ENCODE assay signal across 26 mouse cellular contexts in genomic region chr9:84106438-84106837, GRCm38 (mm10).
DNase-seq lines count a peak whose midpoint lies in the region; ATAC-seq and TF ChIP-seq lines count a peak whose summit lies in the region.
"Had no signal": no experiment of that assay in that cellular context is flagged by ENCODE, and none has a peak within 500 bp of the region (broad histone marks: within the 10 kb centered on the region; RNA-seq: fewer than 3 reads in every experiment).

No protein-coding gene starts in this region.

- no peak overlapping the region for H3K9ac ChIP-seq in lung, embryonic 14.5 days
- no peak overlapping the region for H3K9ac ChIP-seq in lung, embryonic 16.5 days (ENCODE audit: low read length)
- no peak overlapping the region for H3K9ac ChIP-seq in midbrain, embryonic 13.5 days (replicated peaks)
- H3K9ac ChIP-seq: embryonic facial prominence, embryonic 13.5 days; embryonic facial prominence, embryonic 15.5 days; forebrain, embryonic 12.5 days had no signal

- H3K4me1 ChIP-seq in lung, embryonic 14.5 days (ENCODE audit: insufficient read depth), result peaks cover 13% of the 10 kb centered on the region; the same call in 1 of the 2 replicates
- H3K4me1 ChIP-seq in lung, adult 2 months (ENCODE audit: control insufficient read depth, insufficient read depth, low read length), result no peaks in the 10 kb centered on the region; the same call in 1 of the 2 replicates
- peaks cover 14% of the 10 kb centered on the region for H3K4me1 ChIP-seq in lung, embryonic 16.5 days (replicated peaks; ENCODE audit: control insufficient read depth, insufficient read depth, low read length)
- H3K4me1 ChIP-seq in midbrain, embryonic 13.5 days (replicated peaks), result peaks cover 17% of the 10 kb centered on the region

- no peaks in the 10 kb centered on the region for H3K9me3 ChIP-seq in lung, embryonic 14.5 days (ENCODE audit: low read depth, low read length)
- H3K9me3 ChIP-seq in lung, embryonic 16.5 days (ENCODE audit: control insufficient read depth, low read length), result no peaks in the 10 kb centered on the region
- H3K9me3 ChIP-seq in midbrain, embryonic 13.5 days, result no peaks in the 10 kb centered on the region
- H3K9me3 ChIP-seq: embryonic facial prominence, embryonic 13.5 days; embryonic facial prominence, embryonic 15.5 days; forebrain, embryonic 10.5 days; forebrain, embryonic 12.5 days had no signal

- H3K27ac ChIP-seq in lung, embryonic 14.5 days (ENCODE audit: low read depth), result no peak overlapping the region
- H3K27ac ChIP-seq in lung, embryonic 16.5 days (ENCODE audit: low read length), result no peak overlapping the region
- no peak overlapping the region for H3K27ac ChIP-seq in midbrain, embryonic 13.5 days
- H3K27ac ChIP-seq: embryonic facial prominence, embryonic 13.5 days; embryonic facial prominence, embryonic 15.5 days; forebrain, embryonic 10.5 days; forebrain, embryonic 12.5 days had no signal

- H3K36me3 ChIP-seq in lung, embryonic 14.5 days (ENCODE audit: insufficient read depth), result no peaks in the 10 kb centered on the region
- H3K36me3 ChIP-seq in lung, embryonic 16.5 days (ENCODE audit: control insufficient read depth, insufficient read depth, low read length), result no peaks in the 10 kb centered on the region
- no peaks in the 10 kb centered on the region for H3K36me3 ChIP-seq in midbrain, embryonic 13.5 days
- H3K36me3 ChIP-seq: embryonic facial prominence, embryonic 13.5 days; embryonic facial prominence, embryonic 15.5 days; forebrain, embryonic 10.5 days; forebrain, embryonic 12.5 days had no signal

- H3K4me2 ChIP-seq in lung, embryonic 14.5 days, result no peak overlapping the region
- H3K4me2 ChIP-seq in lung, embryonic 16.5 days (ENCODE audit: low read depth, low read length), result no peak overlapping the region
- no peak overlapping the region for H3K4me2 ChIP-seq in midbrain, embryonic 13.5 days (replicated peaks)
- H3K4me2 ChIP-seq: embryonic facial prominence, embryonic 13.5 days; embryonic facial prominence, embryonic 15.5 days; forebrain, embryonic 12.5 days had no signal

- H3K4me3 ChIP-seq in lung, embryonic 14.5 days (ENCODE audit: low read depth, low read length), result no peak overlapping the region
- H3K4me3 ChIP-seq in lung, adult 2 months (replicated peaks; ENCODE audit: extremely low read depth, low read depth, low read length), result no peak overlapping the region
- H3K4me3 ChIP-seq in lung, embryonic 16.5 days (ENCODE audit: low read length), result no peak overlapping the region
- H3K4me3 ChIP-seq in midbrain, embryonic 13.5 days (replicated peaks), result no peak overlapping the region
- H3K4me3 ChIP-seq: embryonic facial prominence, embryonic 13.5 days; embryonic facial prominence, embryonic 15.5 days; erythroblast, embryonic 14.5 days; forebrain, embryonic 10.5 days; forebrain, embryonic 12.5 days had no signal

- ATAC-seq in lung, embryonic 14.5 days (ENCODE audit: insufficient read depth), result 0 out of 2 replicates have a peak, but pooled peaks have one; percentile 28
- ATAC-seq in lung, embryonic 16.5 days (ENCODE audit: low read depth), result peak; percentile 64
- no peak for ATAC-seq in midbrain, embryonic 13.5 days
- ATAC-seq: activated CD4-positive, CD25-positive, alpha-beta regulatory T cell, adult 4 months; forebrain, embryonic 14.5 days; forebrain, embryonic 16.5 days; Patski had no signal

- H3K27me3 ChIP-seq in lung, embryonic 14.5 days (ENCODE audit: insufficient read depth, low read length), result no peaks in the 10 kb centered on the region
- H3K27me3 ChIP-seq in lung, embryonic 16.5 days (ENCODE audit: control insufficient read depth, insufficient read depth, low read depth, low read length), result no peaks in the 10 kb centered on the region
- no peaks in the 10 kb centered on the region for H3K27me3 ChIP-seq in midbrain, embryonic 13.5 days
- H3K27me3 ChIP-seq: embryonic facial prominence, embryonic 13.5 days; embryonic facial prominence, embryonic 15.5 days; forebrain, embryonic 12.5 days; Patski had no signal

- peak; percentile 71 for DNase-seq in lung, embryonic 14.5 days
- DNase-seq in lung, adult 2 months, result no peak
- no peak for DNase-seq in lung, postnatal 10 days
- DNase-seq in NIH3T3 (ENCODE audit: low read depth) (peak; percentile 58), adipocyte (ENCODE audit: low spot score) (peak; percentile 20)
- DNase-seq: adrenal gland, adult 2 months; adrenal gland, postnatal 10 days; adrenal gland, postnatal 25 days; cerebellum, adult 11 months; cerebellum, adult 18-20 months; cerebellum, adult 8-10 months; cerebellum, adult 9-11 months; cerebellum, postnatal 14 days; cerebellum, postnatal 36 days; embryo, embryonic 11 days had no signal

- WGBS in lung, embryonic 14.5 days, result 29% methylated on average over 2 of the region's 2 CpGs
- 26% methylated on average over 2 of the region's 2 CpGs for whole genome bisulfite sequencing in lung, adult 2 months
- WGBS in lung, embryonic 16.5 days, result 17% methylated on average over 2 of the region's 2 CpGs
- WGBS in midbrain, embryonic 13.5 days, result 88% methylated on average over 2 of the region's 2 CpGs

- no peak for TF ChIP-seq CTCF in lung, embryonic 14.5 days (IDR thresholded peaks at IDR 0.05; ENCODE audit: low read depth)
- TF ChIP-seq CTCF in lung, adult 2 months (IDR thresholded peaks at IDR 0.05; ENCODE audit: insufficient read depth, low read length), result no peak

- no peak for TF ChIP-seq POLR2A in lung, adult 2 months (IDR thresholded peaks at IDR 0.05; ENCODE audit: borderline replicate concordance, extremely low read depth, low read depth, low read length)

Comparison
In these comparisons a context has a peak if more than half of its experiments do, and no peak if none do; other contexts are left out.
1. DNase-seq: peak in lung, embryonic 14.5 days (single experiment), NIH3T3 (single experiment) and adipocyte (single experiment); none in lung, adult 2 months (single experiment) and lung, postnatal 10 days (single experiment).